Mouse (Mus musculus) thymus, postnatal 4 days (tissue): ENCODE results near the gene Cyp2j7.
A peak's percentile ranks its signal among the peaks of the same experiment; 100 is the strongest.
"Not testable (repeated sequence)": the region's sequence is repeated elsewhere in the genome, so short reads cannot be mapped to it uniquely, and the experiment has no call there.

ENCODE experiments used
- DNase-seq: peaks from one replicate; pipeline ENCODE4 v3.0.0; 2021

The Cyp2j7 gene

GRCm38 (mm10) chr4:96236559-96236958 lies at the start of gene Cyp2j7:
Cyp2j7 (minus strand) TSS chr4:96236659.
- DNase-seq = no peak

GRCm38 (mm10) chr4:96276896-96277295 lies 40.4 kb upstream of the Cyp2j7 start:
- DNase-seq = not testable (repeated sequence)

- peak; percentile 6 for DNase-seq
Measured at GRCm38 (mm10) chr4:96273907-96274306, 37.4 kb upstream of the Cyp2j7 start.

GRCm38 (mm10) chr4:96196701-96197100 lies 39.8 kb downstream of the Cyp2j7 start:
- no peak for DNase-seq

- DNase-seq = not testable (repeated sequence)
Measured at GRCm38 (mm10) chr4:96189321-96189720, 47.1 kb downstream of the Cyp2j7 start.

GRCm38 (mm10) chr4:96188671-96189070 lies 47.8 kb downstream of the Cyp2j7 start:
- not testable (repeated sequence) for DNase-seq

- not testable (repeated sequence) for DNase-seq
Measured at GRCm38 (mm10) chr4:96188146-96188545, 48.3 kb downstream of the Cyp2j7 start.

- DNase-seq = not testable (repeated sequence)
Measured at GRCm38 (mm10) chr4:96184716-96185115, 51.7 kb downstream of the Cyp2j7 start.

- no peak for DNase-seq
Measured at GRCm38 (mm10) chr4:96162839-96163238, 73.6 kb downstream of the Cyp2j7 start.

GRCm38 (mm10) chr4:96161575-96161974 lies 74.9 kb downstream of the Cyp2j7 start:
- no peak for DNase-seq
